Mouse (Mus musculus) heart, adult 2 months (tissue): ENCODE measurements around the gene Fzd7. TPM values are rescaled to one million over a fixed set of nuclear protein-coding genes. Genes with fewer than 3 reads are reported as not detected.

Experiments
- DNase-seq, 2 experiments: peaks; one replicate each; pipeline ENCODE4 v3.0.0; 2021
- H3K27ac ChIP-seq: fragments of 200-600 bp; 2 replicates; pipeline ENCODE4 v1.8.1; 2022
- H3K27me3 ChIP-seq: fragments of 200-500 bp; 2 replicates; pipeline ENCODE4 v1.6.1; 2012; ENCODE audit warnings: mild to moderate bottlenecking, low read length, inconsistent platforms, mixed read lengths; ENCODE audit not compliant: control insufficient read depth, insufficient read depth
- H3K36me3 ChIP-seq: fragments of 200-500 bp; 2 replicates; pipeline ENCODE4 v1.6.1; 2012; ENCODE audit warnings: low read length, inconsistent platforms; ENCODE audit not compliant: control insufficient read depth, insufficient read depth
- H3K4me1 ChIP-seq: fragments of 200-500 bp; 2 replicates; pipeline ENCODE4 v1.6.1; 2011; ENCODE audit warnings: low read length; ENCODE audit not compliant: control insufficient read depth, insufficient read depth
- H3K4me3 ChIP-seq: fragments of 200-600 bp; 2 replicates; pipeline ENCODE4 v1.8.1; 2022
- H3K79me2 ChIP-seq: fragments of 200-500 bp; replicated peaks from 2 replicates; pipeline ENCODE4 v1.6.1; 2012; ENCODE audit warnings: mild to moderate bottlenecking, inconsistent platforms, low read length, moderate library complexity, mixed read lengths; ENCODE audit not compliant: control insufficient read depth, insufficient read depth
- H3K9ac ChIP-seq: fragments of 200-500 bp; 2 replicates; pipeline ENCODE4 v1.6.1; 2012; ENCODE audit warnings: low read depth, mild to moderate bottlenecking, control low read depth, inconsistent platforms, low read length, mixed read lengths
- CTCF ChIP-seq: fragments of 200-600 bp; IDR thresholded peaks from 2 replicates; pipeline ENCODE4 v1.8.1; 2022; ENCODE audit warnings: antibody characterized with exemption, mild to moderate bottlenecking, moderate library complexity
- EP300 ChIP-seq: fragments of 200-500 bp; IDR thresholded peaks from 2 replicates; pipeline ENCODE4 v1.6.1; 2011; ENCODE audit warnings: low read depth, low read length, control low read depth; ENCODE audit not compliant: insufficient read depth
- POLR2A ChIP-seq: fragments of 200-500 bp; IDR thresholded peaks from 2 replicates; pipeline ENCODE4 v1.6.1; 2011; ENCODE audit warnings: mild to moderate bottlenecking, low read depth, low read length, control low read depth; ENCODE audit not compliant: insufficient read depth
- WGBS: fragments of 180-500 bp; shearing (Covaris S2); methylation state at CpG from one replicate; pipeline ENCODE4 v1.1.7; 2018; 5-methylcytosine and 5-hydroxymethylcytosine counted together
- intact Hi-C: fragments of 180-260 bp; cut with DNase I; formaldehyde crosslinking; loops from one replicate; pipeline ENCODE4 v1.15.1; 2025
- polyA plus RNA-seq: library from polyadenylated mRNA; depleted of rRNA; stranded (reverse); fragments of >200 nt; gene quantifications from 2 replicates; pipeline ENCODE4 v1.2.3, GENCODE M21; 2012
- total RNA-seq, 2 experiments: library from RNA; stranded (reverse); gene quantifications; 2 replicates each; pipeline ENCODE4 v1.2.3; 2021

Fzd7 gene
- total and polyA plus RNA-seq, 3 experiments: 5.3 to 7.0 (median 5.8) TPM

DNA sequence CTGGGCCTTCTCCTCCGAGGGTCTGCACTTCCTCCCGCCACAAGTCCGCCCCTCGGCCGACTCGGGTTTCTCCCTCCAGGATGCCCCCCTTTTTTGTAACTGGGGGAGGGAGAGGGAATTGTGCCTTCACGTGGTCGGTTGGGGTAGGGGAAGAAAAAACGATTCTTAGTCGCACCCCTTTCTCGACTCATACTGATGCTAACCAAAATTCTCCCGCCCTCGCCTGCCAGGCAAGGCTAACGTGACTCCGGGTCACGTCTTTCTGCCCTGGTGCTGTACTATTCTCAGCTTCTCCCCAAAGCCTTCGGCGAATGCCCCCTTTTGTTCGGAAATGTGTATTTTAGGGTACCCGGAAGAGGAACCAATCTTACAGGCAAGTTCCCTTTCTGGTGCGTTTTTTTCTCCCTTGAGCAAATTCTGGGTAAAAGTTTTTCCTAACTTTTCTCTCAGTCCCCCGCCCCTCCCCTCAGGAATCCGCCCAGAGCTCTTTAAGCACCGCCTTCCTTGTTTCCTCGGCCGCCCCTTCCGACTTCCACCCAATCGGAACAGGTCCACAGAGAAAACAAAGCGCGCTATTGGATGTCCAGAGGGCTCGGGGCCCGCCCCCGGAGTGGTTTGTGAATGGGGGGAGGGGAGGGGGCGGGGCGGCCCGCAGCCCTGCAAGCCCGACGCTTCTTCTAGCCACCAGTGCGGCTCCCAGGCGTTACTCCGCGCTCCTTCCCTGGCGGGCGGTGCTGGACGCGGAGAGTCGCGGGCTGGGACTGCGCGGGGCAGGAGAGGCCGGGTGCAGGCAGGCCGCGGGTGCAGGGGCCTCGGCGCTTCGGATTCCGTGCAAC is 550 bp upstream of the Fzd7 start:
- WGBS: under 1% methylated on average over 57 of the region's 57 CpGs
- Histone ChIP-seq H3K27ac (peak overlapping the region; percentile 87), H3K4me3 (peak overlapping the region; percentile 84), H3K79me2 (no peaks in the 10 kb centered on the region), H3K27me3 (no peaks in the 10 kb centered on the region), H3K36me3 (no peaks in the 10 kb centered on the region), H3K9ac (peak overlapping the region; percentile 74), H3K4me1 (peaks cover 2% of the 10 kb centered on the region; the same call in 1 of the 2 replicates)
- DNase-seq: peak; percentile 92 to 95
- TF ChIP-seq EP300 (peak; percentile 13; the same call in 1 of the 2 replicates), POLR2A (peak; percentile 83), CTCF (peak; percentile 38)
- intact Hi-C loops: loop anchor here (2.0 to 5.0 kb wide), 3 partner anchors 103 to 244 kb away; partner anchors contain the start of gene Als2

DNA sequence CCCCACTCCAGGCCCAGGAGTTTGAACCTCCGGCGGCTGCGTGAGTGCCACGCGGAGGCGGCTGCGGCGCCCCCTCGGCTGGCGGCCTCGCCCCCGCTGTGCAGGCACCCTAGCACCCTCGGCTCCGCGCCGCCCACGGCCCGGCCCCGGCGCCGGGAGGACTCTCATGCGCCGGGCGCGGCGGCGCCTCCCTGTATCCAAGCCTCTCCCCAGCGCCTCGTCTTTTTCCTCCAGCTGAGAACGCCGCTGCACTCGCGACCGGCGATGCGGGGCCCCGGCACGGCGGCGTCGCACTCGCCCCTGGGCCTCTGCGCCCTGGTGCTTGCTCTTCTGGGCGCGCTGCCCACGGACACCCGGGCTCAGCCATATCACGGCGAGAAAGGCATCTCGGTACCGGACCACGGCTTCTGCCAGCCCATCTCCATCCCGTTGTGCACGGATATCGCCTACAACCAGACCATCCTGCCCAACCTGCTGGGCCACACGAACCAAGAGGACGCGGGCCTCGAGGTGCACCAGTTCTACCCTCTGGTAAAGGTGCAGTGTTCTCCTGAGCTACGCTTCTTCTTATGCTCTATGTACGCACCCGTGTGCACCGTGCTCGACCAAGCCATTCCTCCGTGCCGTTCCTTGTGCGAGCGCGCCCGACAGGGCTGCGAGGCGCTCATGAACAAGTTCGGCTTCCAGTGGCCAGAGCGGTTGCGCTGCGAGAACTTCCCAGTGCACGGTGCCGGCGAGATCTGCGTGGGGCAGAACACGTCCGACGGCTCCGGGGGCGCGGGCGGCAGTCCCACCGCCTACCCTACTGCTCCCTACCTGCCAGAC is 684 bp downstream of the Fzd7 start:
- Histone ChIP-seq H3K27ac (peak overlapping the region; percentile 87), H3K36me3 (no peaks in the 10 kb centered on the region), H3K9ac (peak overlapping the region; percentile 74), H3K4me3 (peak overlapping the region; percentile 84), H3K79me2 (no peaks in the 10 kb centered on the region), H3K27me3 (no peaks in the 10 kb centered on the region), H3K4me1 (peaks cover 2% of the 10 kb centered on the region)
- DNase-seq: peak; percentile 67 to 73
- TF ChIP-seq POLR2A (no peak), CTCF (no peak), EP300 (no peak)
- intact Hi-C loops: loop anchor here (2.0 to 5.0 kb wide), 3 partner anchors 102 to 246 kb away; partner anchors contain the start of gene Als2
- under 1% methylated on average over 85 of the region's 88 CpGs for WGBS

DNA sequence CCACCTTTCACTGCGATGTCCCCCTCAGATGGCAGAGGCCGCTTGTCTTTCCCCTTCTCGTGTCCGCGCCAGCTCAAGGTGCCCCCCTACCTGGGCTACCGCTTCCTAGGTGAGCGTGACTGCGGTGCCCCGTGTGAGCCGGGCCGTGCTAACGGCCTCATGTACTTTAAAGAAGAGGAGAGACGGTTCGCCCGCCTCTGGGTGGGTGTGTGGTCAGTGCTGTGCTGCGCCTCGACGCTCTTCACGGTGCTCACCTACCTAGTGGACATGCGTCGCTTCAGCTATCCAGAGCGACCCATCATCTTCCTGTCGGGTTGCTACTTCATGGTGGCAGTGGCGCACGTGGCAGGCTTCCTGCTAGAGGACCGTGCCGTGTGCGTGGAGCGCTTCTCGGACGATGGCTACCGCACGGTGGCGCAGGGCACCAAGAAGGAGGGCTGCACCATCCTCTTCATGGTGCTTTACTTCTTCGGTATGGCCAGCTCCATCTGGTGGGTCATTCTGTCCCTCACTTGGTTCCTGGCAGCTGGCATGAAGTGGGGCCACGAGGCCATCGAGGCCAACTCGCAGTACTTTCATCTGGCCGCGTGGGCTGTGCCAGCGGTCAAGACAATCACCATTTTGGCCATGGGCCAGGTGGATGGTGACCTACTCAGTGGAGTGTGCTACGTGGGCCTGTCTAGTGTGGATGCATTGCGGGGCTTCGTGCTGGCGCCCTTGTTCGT is 1.5 kb downstream of the Fzd7 start:
- DNase-seq: peak; percentile 69 to 72
- peak overlapping the region; percentile 84 for H3K4me3 ChIP-seq
- TF ChIP-seq CTCF (peak; percentile 75), POLR2A (no peak), EP300 (0 out of 2 replicates have a peak, but pooled peaks have one; percentile 11)
- no peak overlapping the region; the same call in 1 of the 2 replicates for H3K27ac ChIP-seq
- no peaks in the 10 kb centered on the region for H3K79me2 ChIP-seq
- peak overlapping the region; percentile 74 for H3K9ac ChIP-seq
- intact Hi-C loops: loop anchor here (2.0 to 5.0 kb wide), 3 partner anchors 101 to 246 kb away; partner anchors contain the start of gene Als2
- no peaks in the 10 kb centered on the region for H3K27me3 ChIP-seq
- no peaks in the 10 kb centered on the region for H3K36me3 ChIP-seq
- H3K4me1 ChIP-seq: peaks cover 3% of the 10 kb centered on the region
- WGBS: 14% methylated on average over 46 of the region's 46 CpGs

DNA sequence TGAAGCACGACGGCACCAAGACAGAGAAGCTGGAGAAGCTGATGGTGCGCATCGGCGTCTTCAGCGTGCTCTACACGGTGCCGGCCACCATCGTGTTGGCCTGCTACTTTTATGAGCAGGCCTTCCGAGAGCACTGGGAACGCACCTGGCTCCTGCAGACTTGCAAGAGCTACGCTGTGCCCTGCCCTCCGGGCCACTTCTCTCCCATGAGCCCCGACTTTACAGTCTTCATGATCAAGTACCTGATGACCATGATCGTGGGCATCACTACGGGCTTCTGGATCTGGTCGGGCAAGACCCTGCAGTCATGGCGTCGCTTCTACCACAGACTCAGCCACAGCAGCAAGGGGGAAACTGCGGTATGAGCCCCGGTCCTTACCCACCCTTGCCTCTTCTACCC is 2.1 kb downstream of the Fzd7 start:
- peak overlapping the region; percentile 84; the same call in 1 of the 2 replicates for H3K4me3 ChIP-seq
- 61% methylated on average over 21 of the region's 21 CpGs for WGBS
- intact Hi-C loops: loop anchor here (5.0 kb wide), 2 partner anchors 167 to 247 kb away; partner anchors contain the start of gene Als2
- DNase-seq: peak; percentile 10 to 32
- H3K27me3 ChIP-seq: no peaks in the 10 kb centered on the region
- TF ChIP-seq CTCF (no peak), POLR2A (no peak), EP300 (no peak)
- H3K79me2 ChIP-seq: no peaks in the 10 kb centered on the region
- H3K36me3 ChIP-seq: no peaks in the 10 kb centered on the region
- no peak overlapping the region; the same call in 1 of the 2 replicates for H3K27ac ChIP-seq
- H3K4me1 ChIP-seq: peaks cover 3% of the 10 kb centered on the region
- H3K9ac ChIP-seq: no peak overlapping the region
